Mouse (Mus musculus) spleen, adult 2 months (tissue): ENCODE measurements around the gene Tnrc18.

ENCODE experiments used
- CTCF ChIP-seq: fragments of 200-500 bp; IDR thresholded peaks from 2 replicates; pipeline ENCODE4 v1.5.1; 2011; ENCODE audit warnings: mild to moderate bottlenecking, inconsistent platforms; ENCODE audit not compliant: insufficient read depth, insufficient read length, insufficient replicate concordance; ENCODE audit errors: extremely low read depth
- POLR2A ChIP-seq: fragments of 200-500 bp; IDR thresholded peaks from 2 replicates; pipeline ENCODE4 v1.6.1; 2011; ENCODE audit warnings: low read depth, low read length, inconsistent platforms

- TF ChIP-seq CTCF = no peak
- TF ChIP-seq POLR2A = no peak
These were observed 5.0 kb upstream of the Tnrc18 start for GRCm38 (mm10) chr5:142822286-142823095.
